In the genomic region with DNA sequence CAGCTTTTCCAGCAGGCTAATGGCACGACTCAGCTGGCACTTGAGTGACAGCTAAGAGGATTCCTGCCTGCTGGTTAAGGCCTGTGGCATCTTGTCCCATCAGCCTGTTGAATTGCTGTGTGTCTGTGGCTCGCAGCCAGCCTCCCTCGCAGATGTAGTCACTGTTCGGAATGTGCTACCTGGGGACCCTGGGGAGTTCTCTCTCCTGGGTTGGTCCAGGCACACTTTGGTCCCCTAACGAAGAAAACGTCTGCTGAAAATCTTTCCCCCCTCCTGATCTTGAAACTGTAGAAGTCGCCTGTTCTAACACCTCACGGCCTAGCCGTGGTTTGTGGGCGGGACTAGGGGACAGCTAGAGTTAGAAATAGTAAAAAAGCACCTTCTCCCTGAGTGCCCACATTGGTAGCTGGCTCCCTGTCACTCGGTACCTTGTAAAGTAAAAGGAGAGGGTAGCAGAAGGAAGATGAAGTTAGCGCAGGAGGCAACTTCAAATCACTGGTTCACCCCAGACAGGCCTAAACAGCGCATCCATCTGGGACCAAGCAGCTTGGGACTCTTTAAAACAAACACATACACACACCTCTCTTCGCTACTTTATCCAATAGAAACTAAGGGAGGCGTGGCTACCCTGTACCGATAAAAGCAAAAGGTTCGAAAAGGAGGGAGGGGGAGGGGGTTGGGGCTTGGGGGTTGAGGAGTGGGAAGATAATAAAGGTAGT, we compare ENCODE assay signal across 8 mouse cellular contexts. TPM values are rescaled to one million over a fixed set of nuclear protein-coding genes. Genes with fewer than 3 reads are reported as not detected.
DNase-seq lines count a peak whose midpoint lies in the region; ATAC-seq and TF ChIP-seq lines count a peak whose summit lies in the region.

No protein-coding gene starts in this region.

- H3K27me3 ChIP-seq in cerebellum, adult 2 months (ENCODE audit: control insufficient read depth, insufficient read depth, low read length), result no peaks in the 10 kb centered on the region; the same call in 1 of the 2 replicates
- peaks cover 8% of the 10 kb centered on the region; the same call in 1 of the 2 replicates for H3K27me3 ChIP-seq in E14TG2a.4 (ENCODE audit: insufficient read depth, low read length)
- no peaks in the 10 kb centered on the region for H3K27me3 ChIP-seq in forebrain, embryonic 11.5 days (ENCODE audit: control insufficient read depth, insufficient read depth, low read length)
- no peaks in the 10 kb centered on the region for H3K27me3 ChIP-seq in hindbrain, postnatal 0 days (ENCODE audit: insufficient read depth, low read length)
- H3K27me3 ChIP-seq in liver, embryonic 14.5 days (ENCODE audit: control insufficient read depth, insufficient read depth, low read length), result no peaks in the 10 kb centered on the region
- H3K27me3 ChIP-seq in stomach, postnatal 0 days (ENCODE audit: control insufficient read depth, insufficient read depth, low read length), result no peaks in the 10 kb centered on the region

- peak; percentile 84 for ATAC-seq in forebrain, embryonic 11.5 days (replicated peaks; ENCODE audit: low FRiP score)
- peak; percentile 79 for ATAC-seq in hindbrain, postnatal 0 days
- ATAC-seq in liver, embryonic 14.5 days (ENCODE audit: insufficient read depth), result peak; percentile 86
- ATAC-seq in stomach, postnatal 0 days (ENCODE audit: low FRiP score, low TSS enrichment), result peak; percentile 69
- no peak; the same call in 1 of the 2 replicates for ATAC-seq in monocyte, adult 5-6 weeks (replicated peaks; ENCODE audit: insufficient number of reproducible peaks, low FRiP score, low TSS enrichment, poor library complexity, severe bottlenecking)

- peak overlapping the region; percentile 25 for H3K4me3 ChIP-seq in cerebellum, adult 2 months (replicated peaks; ENCODE audit: insufficient read depth, low read depth, low read length)
- H3K4me3 ChIP-seq in E14TG2a.4 (replicated peaks; ENCODE audit: low read length), result peak overlapping the region; percentile 57
- H3K4me3 ChIP-seq in forebrain, embryonic 11.5 days (ENCODE audit: low read depth, low read length), result peak overlapping the region; percentile 40
- peak overlapping the region; percentile 31 for H3K4me3 ChIP-seq in hindbrain, postnatal 0 days (ENCODE audit: low read length)
- peak overlapping the region; percentile 16 to 49 for H3K4me3 ChIP-seq in liver, embryonic 14.5 days (ENCODE audit: insufficient read depth in 1 of 2, low read depth in 2 of 2, low read length in 2 of 2)
- H3K4me3 ChIP-seq in stomach, postnatal 0 days (ENCODE audit: low read depth, low read length), result peak overlapping the region; percentile 33

- TF ChIP-seq POLR2A in cerebellum, adult 2 months (IDR thresholded peaks at IDR 0.05; ENCODE audit: borderline replicate concordance, insufficient read depth, low read length), result no peak

- H3K27ac ChIP-seq in cerebellum, adult 2 months (ENCODE audit: insufficient read depth, low read length), result no peak overlapping the region
- H3K27ac ChIP-seq in forebrain, embryonic 11.5 days (ENCODE audit: low read depth, low read length), result no peak overlapping the region
- H3K27ac ChIP-seq in hindbrain, postnatal 0 days, result no peak overlapping the region
- H3K27ac ChIP-seq in liver, embryonic 14.5 days, result no peak overlapping the region
- peak overlapping the region; percentile 67 for H3K27ac ChIP-seq in stomach, postnatal 0 days (replicated peaks)

- no peak for TF ChIP-seq CTCF in cerebellum, adult 2 months (IDR thresholded peaks at IDR 0.05; ENCODE audit: borderline replicate concordance, insufficient read depth, low read depth, low read length)
- TF ChIP-seq CTCF in E14TG2a.4 (conservative IDR thresholded peaks at IDR 0.05; ENCODE audit: low read length), result no peak
- TF ChIP-seq CTCF in hindbrain, postnatal 0 days (IDR thresholded peaks at IDR 0.05; ENCODE audit: low read depth), result no peak
- TF ChIP-seq CTCF in liver, embryonic 14.5 days (IDR thresholded peaks at IDR 0.05; ENCODE audit: low read depth), result no peak
- TF ChIP-seq CTCF in stomach, postnatal 0 days (IDR thresholded peaks at IDR 0.05; ENCODE audit: low read depth), result no peak

- WGBS in cerebellum, adult 2 months, result 24% methylated on average over 17 of the region's 17 CpGs
- WGBS in forebrain, embryonic 11.5 days, result 12% methylated on average over 17 of the region's 17 CpGs
- WGBS in hindbrain, postnatal 0 days, result 13% methylated on average over 17 of the region's 17 CpGs
- WGBS in liver, embryonic 14.5 days (ENCODE audit: insufficient replicate concordance), result 19% methylated on average over 17 of the region's 17 CpGs
- WGBS in stomach, postnatal 0 days, result 28% methylated on average over 17 of the region's 17 CpGs

- TF ChIP-seq EP300 in liver, embryonic 14.5 days (IDR thresholded peaks at IDR 0.05; ENCODE audit: low read depth), result no peak
- peak; percentile 0 for TF ChIP-seq EP300 in stomach, postnatal 0 days (optimal IDR thresholded peaks at IDR 0.05)

- no peaks in the 10 kb centered on the region for H3K9me3 ChIP-seq in E14TG2a.4 (ENCODE audit: low read length)
- no peaks in the 10 kb centered on the region for H3K9me3 ChIP-seq in forebrain, embryonic 11.5 days (ENCODE audit: control insufficient read depth, low read length)
- H3K9me3 ChIP-seq in hindbrain, postnatal 0 days (ENCODE audit: low read length), result no peaks in the 10 kb centered on the region
- no peaks in the 10 kb centered on the region for H3K9me3 ChIP-seq in liver, embryonic 14.5 days (ENCODE audit: control insufficient read depth, low read length)
- no peaks in the 10 kb centered on the region for H3K9me3 ChIP-seq in stomach, postnatal 0 days (ENCODE audit: control insufficient read depth, low read length)

- no peak for DNase-seq in cerebellum, adult 2 months
- no peak for DNase-seq in cerebellum, adult 11 months
- DNase-seq in forebrain, embryonic 11.5 days (ENCODE audit: low spot score), result no peak
- DNase-seq in hindbrain, postnatal 0 days (ENCODE audit: low spot score), result peak; percentile 48
- peak in 1 of 3 experiments; percentile 30 for DNase-seq in liver, embryonic 14.5 days (ENCODE audit: low read depth in 3 of 3, low spot score in 3 of 3)
- DNase-seq in stomach, postnatal 0 days (ENCODE audit: low spot score), result no peak

- no peaks in the 10 kb centered on the region; the same call in 1 of the 2 replicates for H3K4me1 ChIP-seq in cerebellum, adult 2 months (ENCODE audit: control insufficient read depth, insufficient read depth, low read length)
- H3K4me1 ChIP-seq in E14TG2a.4 (replicated peaks; ENCODE audit: low read depth, low read length), result peaks cover 43% of the 10 kb centered on the region
- no peaks in the 10 kb centered on the region for H3K4me1 ChIP-seq in forebrain, embryonic 11.5 days (replicated peaks; ENCODE audit: control insufficient read depth, insufficient read depth, low read length)
- 0 out of 2 replicates have a peak, but pooled peaks cover 6% of the 10 kb centered on the region for H3K4me1 ChIP-seq in hindbrain, postnatal 0 days (ENCODE audit: insufficient read depth, low read length)
- H3K4me1 ChIP-seq in liver, embryonic 14.5 days (replicated peaks; ENCODE audit: control insufficient read depth in 2 of 2, insufficient read depth in 2 of 2, low read length in 1 of 2), result peaks cover 0 to 5% of the 10 kb centered on the region in 2 experiments; a peak in 2 of 4 replicates
- no peaks in the 10 kb centered on the region for H3K4me1 ChIP-seq in stomach, postnatal 0 days (replicated peaks; ENCODE audit: control insufficient read depth, insufficient read depth)

- peak overlapping the region; percentile 49 for H3K4me2 ChIP-seq in forebrain, embryonic 11.5 days (ENCODE audit: low read depth, low read length, severe bottlenecking)
- H3K4me2 ChIP-seq in hindbrain, postnatal 0 days (ENCODE audit: low read depth, low read length), result peak overlapping the region; percentile 58
- peak overlapping the region; percentile 40 for H3K4me2 ChIP-seq in liver, embryonic 14.5 days (ENCODE audit: low read depth)
- H3K4me2 ChIP-seq in stomach, postnatal 0 days (replicated peaks; ENCODE audit: low read depth), result peak overlapping the region; percentile 49

- H3K36me3 ChIP-seq in E14TG2a.4 (ENCODE audit: insufficient read depth, low read length), result no peaks in the 10 kb centered on the region
- no peaks in the 10 kb centered on the region for H3K36me3 ChIP-seq in forebrain, embryonic 11.5 days (ENCODE audit: control insufficient read depth, insufficient read depth, low read length)
- H3K36me3 ChIP-seq in hindbrain, postnatal 0 days (ENCODE audit: insufficient read depth, low read length), result no peaks in the 10 kb centered on the region
- H3K36me3 ChIP-seq in liver, embryonic 14.5 days (replicated peaks; ENCODE audit: control insufficient read depth, insufficient read depth, low read depth), result no peaks in the 10 kb centered on the region
- H3K36me3 ChIP-seq in stomach, postnatal 0 days (ENCODE audit: control insufficient read depth, insufficient read depth, low read length), result no peaks in the 10 kb centered on the region

- peak overlapping the region; percentile 28 for H3K9ac ChIP-seq in forebrain, embryonic 11.5 days (ENCODE audit: low read length)
- H3K9ac ChIP-seq in hindbrain, postnatal 0 days (replicated peaks; ENCODE audit: low read length), result peak overlapping the region; percentile 1; the same call in 1 of the 2 replicates
- no peak overlapping the region for H3K9ac ChIP-seq in liver, embryonic 14.5 days (replicated peaks)
- H3K9ac ChIP-seq in stomach, postnatal 0 days (ENCODE audit: low read length), result no peak overlapping the region

RNA-seq across cellular contexts. Expression of gene Lnx1, which starts 1.2 kb away (rescaled TPM):
- polyA plus RNA-seq in cerebellum, adult 2 months (2012; rRNA removed), result 31.0 and 31.8 TPM in 2 replicates
- 0.53 TPM in 2 replicates for polyA plus RNA-seq in forebrain, embryonic 11.5 days (2014; fragmentation: Nextera tagmentation; extraction: Ambion mirVana)
- total RNA-seq in hindbrain, postnatal 0 days (2014; rRNA removed), result 32.0 and 35.5 TPM in 2 replicates
- 17.8 and 19.1 TPM in 2 replicates for polyA plus RNA-seq in hindbrain, postnatal 0 days (2015; fragmentation: Nextera tagmentation; extraction: Ambion mirVana)
- polyA plus RNA-seq in liver, embryonic 14.5 days (2012; rRNA removed), result 0.03 and 0.04 TPM in 2 replicates
- 0.14 TPM in 1 of 2 replicates, not detected in the other for polyA plus RNA-seq in liver, embryonic 14.5 days (2014; fragmentation: Nextera tagmentation; extraction: Ambion mirVana)
- polyA plus RNA-seq in stomach, postnatal 0 days (2015; fragmentation: Nextera tagmentation; extraction: Ambion mirVana), result 13.1 and 13.5 TPM in 2 replicates
- total RNA-seq in monocyte, adult 5-6 weeks (2017), result 0.19 TPM in 1 of 3 replicates, not detected in the others

Comparison
In these comparisons a context has a peak if more than half of its experiments do, and no peak if none do; other contexts are left out.
1. H3K9ac ChIP-seq: peak in forebrain, embryonic 11.5 days (single experiment) and hindbrain, postnatal 0 days (single experiment); none in liver, embryonic 14.5 days (single experiment) and stomach, postnatal 0 days (single experiment).
2. Peak in every context shown above with its lines, with median percentiles within 50 percentile points of each other: H3K4me3 ChIP-seq and H3K4me2 ChIP-seq.